ENCODE assay signal across 19 mouse cellular contexts in the genomic region with DNA sequence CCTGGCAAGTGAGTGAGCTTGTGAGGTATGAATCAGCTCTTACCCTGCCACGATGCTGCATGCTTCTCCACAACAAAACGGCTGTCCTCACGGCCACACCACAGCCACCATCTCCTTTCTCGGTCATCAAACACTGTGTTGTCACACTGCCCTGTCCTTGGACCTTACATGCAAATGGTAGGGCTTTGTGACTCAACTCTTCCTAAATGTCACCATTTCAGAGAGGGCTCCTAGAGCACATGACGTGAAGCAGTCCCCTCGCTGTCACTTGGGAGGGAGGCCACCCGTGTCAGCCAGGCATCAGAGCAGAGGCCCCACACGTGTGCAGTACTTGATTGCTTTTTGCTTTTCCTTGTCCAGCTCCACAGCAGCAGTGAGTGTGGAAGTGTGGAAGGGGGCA.
DNase-seq lines count a peak whose midpoint lies in the region; TF ChIP-seq lines count a peak whose summit lies in the region.
"Had no signal": no experiment of that assay in that cellular context is flagged by ENCODE, and none has a peak within 500 bp of the region (broad histone marks: within the 10 kb centered on the region; RNA-seq: fewer than 3 reads in every experiment).

No protein-coding gene starts in this region.

- H3K27me3 ChIP-seq in CH12.LX (replicated peaks) = no peaks in the 10 kb centered on the region
- H3K27me3 ChIP-seq: embryonic facial prominence, embryonic 12.5 days; embryonic facial prominence, embryonic 15.5 days; heart, embryonic 13.5 days; hindbrain, embryonic 15.5 days had no signal

- TF ChIP-seq CTCF in CH12.LX (conservative IDR thresholded peaks at IDR 0.05 in 1 of 2, IDR thresholded peaks at IDR 0.05 in 1 of 2; ENCODE audit: low read depth in 2 of 2, low read length in 2 of 2) = no peak
- no peak for TF ChIP-seq CTCF in layer of hippocampus, adult 2 months (conservative IDR thresholded peaks at IDR 0.05)

- H3K9me3 ChIP-seq in CH12.LX (replicated peaks; ENCODE audit: low read length) = peaks cover 4% of the 10 kb centered on the region
- H3K9me3 ChIP-seq: embryonic facial prominence, embryonic 12.5 days; embryonic facial prominence, embryonic 15.5 days; heart, embryonic 13.5 days; hindbrain, embryonic 12.5 days; hindbrain, embryonic 15.5 days had no signal

- in situ Hi-C loops in CH12.LX (cut with MboI; ENCODE audit: low pct_ligation_motif_present, low pct_unique_long_range_greater_than_20kb, low sequenced_read_pairs) = no loop called here

- H3K27ac ChIP-seq in CH12.LX (ENCODE audit: insufficient read depth, low read depth) = no peak overlapping the region
- no peak overlapping the region for H3K27ac ChIP-seq in layer of hippocampus, adult 2 months
- H3K27ac ChIP-seq: embryonic facial prominence, embryonic 12.5 days; embryonic facial prominence, embryonic 15.5 days; heart, embryonic 13.5 days; hindbrain, embryonic 12.5 days; hindbrain, embryonic 15.5 days had no signal

- dilution Hi-C loops in CH12.LX (cut with MboI; ENCODE audit: extremely low pct_ligation_motif_present, extremely low pct_unique_long_range_greater_than_20kb, low sequenced_read_pairs) = no loop called here

- no peak overlapping the region for H3K9ac ChIP-seq in CH12.LX (ENCODE audit: insufficient read depth, low read depth)
- H3K9ac ChIP-seq: embryonic facial prominence, embryonic 12.5 days; embryonic facial prominence, embryonic 15.5 days; forebrain, postnatal 0 days; heart, embryonic 13.5 days; hindbrain, embryonic 12.5 days; hindbrain, embryonic 15.5 days had no signal

- no peak for TF ChIP-seq RAD21 in CH12.LX (IDR thresholded peaks at IDR 0.05; ENCODE audit: low read depth, low read length)

- H3K4me3 ChIP-seq in CH12.LX (replicated peaks in 1 of 3; ENCODE audit: low read depth in 2 of 3, low read length in 2 of 3, poor library complexity in 1 of 3) = no peak overlapping the region
- no peak overlapping the region for H3K4me3 ChIP-seq in layer of hippocampus, adult 2 months
- H3K4me3 ChIP-seq: embryonic facial prominence, embryonic 12.5 days; embryonic facial prominence, embryonic 15.5 days; heart, embryonic 13.5 days; hindbrain, embryonic 12.5 days; hindbrain, embryonic 15.5 days had no signal

- H3K36me3 ChIP-seq in CH12.LX (replicated peaks in 1 of 2; ENCODE audit: control insufficient read depth in 1 of 2, insufficient read depth in 1 of 2, low read length in 1 of 2) = peaks cover 9 to 38% of the 10 kb centered on the region in 2 experiments
- H3K36me3 ChIP-seq: embryonic facial prominence, embryonic 15.5 days; hindbrain, embryonic 15.5 days had no signal

- no peak for TF ChIP-seq POLR2A in CH12.LX (IDR thresholded peaks at IDR 0.05; ENCODE audit: low read depth, low read length)

- no peak for DNase-seq in CH12.LX (ENCODE audit: extremely low read depth)
- DNase-seq in adrenal gland, adult (ENCODE audit: inconsistent age in 2 of 2, low spot score in 1 of 2) = peak; percentile 81 to 90
- peak; percentile 72 for DNase-seq in adrenal gland, adult 8-10 months
- peak; percentile 41 for DNase-seq in adrenal gland, postnatal 25 days
- no peak for DNase-seq in layer of hippocampus, adult 2 months (ENCODE audit: low spot score in 2 of 2)
- no peak for DNase-seq in spleen, postnatal 10 days (ENCODE audit: low spot score in 2 of 2)
- no peak for DNase-seq in kidney, adult 9 months
- DNase-seq in spleen, adult 18-20 months = no peak
- DNase-seq: cerebellum, adult 11 months; cerebellum, adult 9-10 months; cerebellum, postnatal 25 days; forebrain, postnatal 0 days; gastrocnemius, postnatal 25 days; heart, adult 18-20 months had no signal

- no peak for TF ChIP-seq EP300 in CH12.LX (IDR thresholded peaks at IDR 0.05; ENCODE audit: low read length)

- H3K4me1 ChIP-seq in CH12.LX (ENCODE audit: control insufficient read depth in 1 of 2, insufficient read depth in 2 of 2) = peaks cover 10 to 29% of the 10 kb centered on the region in 2 experiments
- H3K4me1 ChIP-seq: embryonic facial prominence, embryonic 12.5 days; embryonic facial prominence, embryonic 15.5 days had no signal

- no peak overlapping the region for H3K4me2 ChIP-seq in CH12.LX (ENCODE audit: insufficient read depth, low read depth, poor library complexity, severe bottlenecking)
- H3K4me2 ChIP-seq: embryonic facial prominence, embryonic 12.5 days; embryonic facial prominence, embryonic 15.5 days; heart, embryonic 13.5 days; hindbrain, embryonic 12.5 days; hindbrain, embryonic 15.5 days had no signal

- no peaks in the 10 kb centered on the region for H3K79me2 ChIP-seq in CH12.LX (replicated peaks; ENCODE audit: control insufficient read depth, extremely low read depth, insufficient read depth, poor library complexity, severe bottlenecking)

TF ChIP-seq in CH12.LX, 34 proteins besides CTCF, POLR2A, EP300 and RAD21:
- TF ChIP-seq MEF2A (IDR thresholded peaks at IDR 0.05; ENCODE audit: borderline replicate concordance, low read depth, low read length) (no peak), BHLHE40 (IDR thresholded peaks at IDR 0.05; ENCODE audit: low read depth, low read length) (peak; percentile 62), ZKSCAN1 (IDR thresholded peaks at IDR 0.05; ENCODE audit: borderline replicate concordance, low read depth, low read length) (no peak), ETS1 (conservative IDR thresholded peaks at IDR 0.05; ENCODE audit: low read depth, low read length) (peak; percentile 71), UBTF (IDR thresholded peaks at IDR 0.05; ENCODE audit: low read depth, low read length) (no peak), MAFK (IDR thresholded peaks at IDR 0.05; ENCODE audit: insufficient replicate concordance, low read length) (no peak), MAZ (IDR thresholded peaks at IDR 0.05; ENCODE audit: low read depth, low read length) (no peak), TCF12 (IDR thresholded peaks at IDR 0.05; ENCODE audit: low read depth, low read length) (no peak), CHD2 (IDR thresholded peaks at IDR 0.05; ENCODE audit: low read length) (no peak), ZMIZ1 (IDR thresholded peaks at IDR 0.05; ENCODE audit: low read depth, low read length) (no peak), HCFC1 (IDR thresholded peaks at IDR 0.05; ENCODE audit: low read depth, low read length) (no peak), SMC3 (IDR thresholded peaks at IDR 0.05; ENCODE audit: low read depth, low read length) (no peak), RCOR1 (conservative IDR thresholded peaks at IDR 0.05; ENCODE audit: low read depth, low read length) (no peak), CHD1 (IDR thresholded peaks at IDR 0.05; ENCODE audit: low read depth, low read length) (no peak), ELF1 (IDR thresholded peaks at IDR 0.05; ENCODE audit: low read depth, low read length) (no peak), MAX (IDR thresholded peaks at IDR 0.05; ENCODE audit: low read length) (no peak), POLR2AphosphoS2 (IDR thresholded peaks at IDR 0.05; ENCODE audit: low read depth, low read length) (no peak), SIN3A (IDR thresholded peaks at IDR 0.05; ENCODE audit: low read length) (no peak)

Comparison
In these comparisons a context has a peak if more than half of its experiments do, and no peak if none do; other contexts are left out.
1. DNase-seq: peak in adrenal gland, adult (2 of 2), adrenal gland, adult 8-10 months (single experiment) and adrenal gland, postnatal 25 days (single experiment); none in CH12.LX (single experiment), layer of hippocampus, adult 2 months (0 of 2), spleen, postnatal 10 days (0 of 2), kidney, adult 9 months (single experiment) and spleen, adult 18-20 months (0 of 2).